Mouse (Mus musculus): ENCODE data around the gene Eva1c.

Eva1c gene

GRCm38 (mm10) chr16:90863468-90864046 is 37.0 kb downstream of the Eva1c start:
- no peak for DNase-seq (ENCODE audit: extremely low read depth, low read depth)

- DNase-seq (ENCODE audit: extremely low read depth, low read depth): no peak
These were observed 38.2 kb downstream of the Eva1c start for GRCm38 (mm10) chr16:90864693-90865092.

DNA sequence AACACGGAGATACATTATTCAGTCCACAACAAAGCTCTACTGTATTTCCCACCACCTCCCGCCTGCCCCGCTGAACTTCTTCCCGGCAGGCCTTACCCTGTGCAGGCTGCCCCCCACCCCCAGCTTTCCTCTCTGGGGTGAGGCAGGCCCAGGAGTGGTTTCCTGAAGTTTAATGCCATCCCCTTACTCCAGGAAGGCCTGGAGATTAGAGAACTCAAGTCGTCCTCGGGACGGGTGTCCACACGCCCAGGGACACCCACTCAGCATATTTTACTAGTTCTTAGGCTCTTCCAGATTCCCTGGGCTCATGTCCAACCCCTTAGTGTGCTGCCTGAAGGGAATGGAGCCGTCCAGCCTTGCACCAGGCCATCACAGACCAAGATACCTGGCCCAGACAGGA is 39.1 kb downstream of the Eva1c start:
- no peak for DNase-seq (ENCODE audit: extremely low read depth, low read depth)

GRCm38 (mm10) chr16:90868129-90868528 is 41.6 kb downstream of the Eva1c start:
- DNase-seq (ENCODE audit: extremely low read depth, low read depth): peak; percentile 39

DNA sequence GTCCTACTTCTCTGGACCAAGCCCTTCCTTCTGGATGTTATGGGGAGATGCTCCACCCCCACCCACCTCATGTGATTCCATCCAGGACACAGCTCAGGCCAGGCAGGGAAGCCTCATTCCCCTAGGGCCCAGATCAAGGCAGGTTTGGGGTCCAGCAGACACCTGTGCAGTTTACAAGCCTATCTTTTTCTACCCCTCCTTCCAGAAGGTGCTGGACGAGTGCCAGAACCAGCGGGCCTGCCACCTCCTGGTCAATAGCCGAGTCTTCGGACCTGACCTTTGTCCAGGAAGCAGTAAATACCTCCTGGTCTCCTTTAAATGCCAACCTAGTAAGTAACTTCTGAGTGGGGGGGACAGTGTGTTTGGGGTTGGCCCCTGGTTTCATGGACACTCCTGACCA is 42.8 kb downstream of the Eva1c start:
- no peak for DNase-seq (ENCODE audit: extremely low read depth, low read depth)

- no peak for DNase-seq (ENCODE audit: extremely low read depth, low read depth)
These were observed 46.4 kb downstream of the Eva1c start for GRCm38 (mm10) chr16:90872936-90873335.

GRCm38 (mm10) chr16:90874536-90874935 is 48.0 kb downstream of the Eva1c start:
- no peak for DNase-seq (ENCODE audit: extremely low read depth, low read depth)

- DNase-seq (ENCODE audit: extremely low read depth, low read depth): no peak
These were observed 51.8 kb downstream of the Eva1c start for GRCm38 (mm10) chr16:90878135-90878860.

- DNase-seq (ENCODE audit: extremely low read depth, low read depth): no peak
These were observed 56.0 kb downstream of the Eva1c start for GRCm38 (mm10) chr16:90882501-90882977.

DNA sequence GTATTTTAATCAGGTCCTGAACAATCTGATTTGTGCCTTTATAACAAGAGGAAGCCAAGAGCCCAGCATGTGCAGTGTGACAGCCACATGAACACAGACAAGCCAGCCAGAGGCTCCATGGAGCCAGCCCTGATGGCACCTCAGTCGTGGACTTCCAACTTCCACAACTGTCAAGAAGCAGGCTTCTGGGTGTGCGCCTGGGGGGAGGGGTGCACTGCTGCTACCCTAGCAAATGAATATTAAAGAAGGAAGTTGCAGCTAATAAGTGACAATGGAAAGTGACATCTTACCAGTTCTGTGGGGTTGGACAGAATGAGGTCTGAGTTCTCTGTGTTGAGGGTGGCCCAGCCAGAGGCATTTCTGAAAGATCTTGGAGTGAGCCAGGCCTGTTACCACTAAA is 58.8 kb downstream of the Eva1c start:
- peak; percentile 56 for DNase-seq (ENCODE audit: extremely low read depth, low read depth)

GRCm38 (mm10) chr16:90885781-90886565 is 59.5 kb downstream of the Eva1c start:
- peak; percentile 74 for DNase-seq (ENCODE audit: extremely low read depth, low read depth)

DNA sequence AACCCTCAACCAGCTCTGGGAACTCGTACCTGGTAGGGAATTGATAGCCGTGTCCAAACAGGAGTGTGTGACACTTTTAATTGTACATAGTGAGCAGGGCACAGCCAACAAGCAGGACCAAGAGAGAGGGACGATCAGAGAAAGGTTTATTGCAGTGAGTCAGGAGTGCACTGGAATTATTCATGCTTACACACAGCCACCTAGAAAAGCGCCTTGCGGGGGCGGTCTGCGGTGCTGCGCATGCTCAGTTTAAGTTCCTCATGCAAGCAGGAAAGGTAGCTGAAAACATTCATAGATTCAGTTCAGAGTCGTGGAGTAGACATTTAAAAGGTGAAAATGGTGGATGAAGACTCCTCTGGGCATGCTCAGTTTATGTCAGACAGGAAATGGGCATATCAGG is 64.2 kb downstream of the Eva1c start:
- no peak for DNase-seq (ENCODE audit: extremely low read depth, low read depth)

- DNase-seq (ENCODE audit: extremely low read depth, low read depth): no peak
These were observed 65.1 kb downstream of the Eva1c start for GRCm38 (mm10) chr16:90891601-90892000.

GRCm38 (mm10) chr16:90892081-90892480 is 65.6 kb downstream of the Eva1c start:
- DNase-seq (ENCODE audit: extremely low read depth, low read depth): no peak

GRCm38 (mm10) chr16:90893019-90893418 is 66.5 kb downstream of the Eva1c start:
- DNase-seq (ENCODE audit: extremely low read depth, low read depth): no peak

- no peak for DNase-seq (ENCODE audit: extremely low read depth, low read depth)
These were observed 67.3 kb downstream of the Eva1c start for GRCm38 (mm10) chr16:90893792-90894191.

DNA sequence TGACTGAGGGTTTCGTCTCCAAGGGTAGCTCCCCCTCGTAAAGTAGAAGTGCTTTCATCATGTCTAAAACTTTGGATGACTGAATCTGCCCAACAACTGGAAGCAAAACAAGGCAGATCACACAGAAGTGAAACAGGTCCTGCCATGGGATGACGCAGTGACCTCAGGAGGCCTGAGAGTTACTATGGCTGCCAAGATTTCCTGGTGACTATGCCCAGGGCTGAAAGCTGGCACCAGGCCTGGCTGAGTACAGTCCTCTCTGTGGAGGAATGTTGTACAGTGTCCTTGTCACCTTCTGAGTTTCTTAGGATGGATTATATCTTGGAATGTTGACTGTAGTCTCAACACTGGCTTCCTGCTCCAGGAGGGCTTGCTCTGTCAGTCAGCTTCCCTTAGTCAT is 71.1 kb downstream of the Eva1c start:
- no peak for DNase-seq (ENCODE audit: extremely low read depth, low read depth)

- DNase-seq (ENCODE audit: extremely low read depth, low read depth): no peak
These were observed 73.0 kb downstream of the Eva1c start for GRCm38 (mm10) chr16:90899498-90899897.

DNA sequence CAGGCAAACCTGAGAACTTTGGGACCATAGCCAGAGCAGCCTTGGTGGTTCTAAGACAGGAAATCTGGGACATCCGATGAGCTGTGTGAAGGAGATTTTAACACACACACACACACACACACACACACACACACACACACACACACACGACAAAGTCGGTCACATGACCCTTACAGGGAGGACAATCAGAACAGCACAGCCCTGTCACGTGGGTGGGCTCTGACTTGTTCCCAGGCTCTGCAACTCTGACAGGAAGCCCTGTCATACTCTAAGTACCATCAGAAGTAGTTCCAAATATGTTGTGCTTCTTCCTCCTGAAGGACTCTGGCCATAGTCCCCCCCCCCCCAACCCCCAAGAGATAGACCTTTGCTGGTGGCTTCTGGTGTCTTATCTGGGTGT is 74.8 kb downstream of the Eva1c start:
- no peak for DNase-seq (ENCODE audit: extremely low read depth, low read depth)

DNA sequence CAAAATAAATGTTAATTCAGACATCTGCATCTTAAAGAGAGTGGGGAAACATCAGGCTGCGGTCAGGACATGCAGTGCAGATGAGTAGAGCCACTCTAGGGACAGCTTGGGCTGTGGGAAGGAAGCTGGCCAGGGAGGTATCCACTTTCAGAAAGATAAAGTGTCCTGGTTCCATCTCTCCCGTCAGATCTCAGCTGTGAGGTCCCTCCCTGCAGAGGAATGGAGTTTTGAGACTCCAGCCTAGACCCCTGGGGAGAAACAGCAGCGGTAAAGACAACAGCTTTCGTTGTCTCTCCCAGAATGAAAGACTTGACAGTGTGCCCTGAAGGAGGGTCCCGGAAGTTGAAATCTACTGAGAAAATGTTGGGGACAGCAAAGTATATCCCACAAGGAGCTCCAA is 76.8 kb downstream of the Eva1c start:
- DNase-seq (ENCODE audit: extremely low read depth, low read depth): no peak

DNA sequence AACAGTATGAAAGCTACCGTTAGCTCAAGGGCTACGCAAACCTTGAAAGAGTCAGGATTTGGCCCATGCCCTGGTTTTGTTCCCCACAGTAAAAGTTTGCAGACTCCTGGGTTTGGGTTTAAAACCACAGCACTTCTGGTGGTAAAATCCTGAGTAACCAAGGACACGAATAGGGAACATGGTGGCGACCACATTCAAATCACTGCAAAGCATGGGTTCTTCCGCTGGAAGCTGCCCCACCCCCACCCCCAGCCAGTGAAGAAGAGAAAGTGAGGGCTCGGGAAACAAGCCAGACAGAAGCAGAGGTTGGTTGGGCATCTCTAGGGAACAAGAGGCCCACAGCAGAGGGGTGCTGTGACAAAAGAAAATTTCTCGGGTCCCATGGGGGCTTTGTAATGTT is 80.7 kb downstream of the Eva1c start:
- no peak for DNase-seq (ENCODE audit: extremely low read depth, low read depth)

DNA sequence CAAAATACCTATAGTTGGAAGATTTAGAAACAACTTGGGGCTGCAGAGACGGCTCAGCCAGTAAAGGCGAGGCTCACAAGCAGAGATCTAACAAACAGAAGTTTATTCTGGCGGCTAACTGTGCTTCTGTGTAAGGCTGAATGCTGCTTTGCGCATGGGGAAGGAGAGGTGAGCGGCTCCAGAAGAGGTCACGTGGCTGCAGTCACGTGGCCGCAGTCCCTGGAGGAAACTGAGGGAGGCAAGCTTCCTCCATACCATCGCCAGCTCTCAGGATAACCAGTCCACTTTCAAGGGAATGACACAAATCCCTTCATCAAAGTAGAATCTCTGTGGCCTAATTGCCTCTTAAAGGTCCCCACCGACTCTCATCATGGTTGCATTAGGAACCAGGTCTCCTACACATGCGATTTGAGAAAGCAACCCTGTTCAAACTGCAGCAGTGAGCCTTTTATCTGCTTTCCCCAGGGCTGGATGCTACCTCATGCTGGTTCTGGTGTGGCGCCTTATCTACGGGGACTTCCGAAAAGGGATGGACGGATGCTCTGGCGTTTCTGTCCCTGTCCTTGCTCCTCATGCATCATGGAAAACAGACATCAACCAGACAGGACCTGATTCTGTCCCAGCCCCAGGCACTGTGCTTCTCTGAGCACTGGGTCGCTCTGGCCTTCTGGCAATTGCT is 84.5 kb downstream of the Eva1c start:
- peak; percentile 56 for DNase-seq (ENCODE audit: extremely low read depth, low read depth)

Data from MEL-GATA-1-ER (cell line).